Mouse (Mus musculus) CD4-positive, CD25-positive, alpha-beta regulatory T cell, adult 4 months (primary cell): ENCODE data around the gene Kif17. TPM values are rescaled to one million over a fixed set of nuclear protein-coding genes. Genes with fewer than 3 reads are reported as not detected.
A peak's percentile ranks its signal among the peaks of the same experiment; 100 is the strongest.

ENCODE experiments used
- ATAC-seq: one replicate; pipeline ENCODE4 v1.8.0; 2017
- polyA plus RNA-seq, 2 experiments: library from polyadenylated mRNA; unstranded; fragments of 100-300 nt; shearing (Covaris generic); gene quantifications; one replicate each; pipeline ENCODE4 v1.2.1; 2017

The Kif17 gene
- polyA plus RNA-seq, 2 experiments from 2014 or later, result 0.12 TPM; not detected in 1

DNA sequence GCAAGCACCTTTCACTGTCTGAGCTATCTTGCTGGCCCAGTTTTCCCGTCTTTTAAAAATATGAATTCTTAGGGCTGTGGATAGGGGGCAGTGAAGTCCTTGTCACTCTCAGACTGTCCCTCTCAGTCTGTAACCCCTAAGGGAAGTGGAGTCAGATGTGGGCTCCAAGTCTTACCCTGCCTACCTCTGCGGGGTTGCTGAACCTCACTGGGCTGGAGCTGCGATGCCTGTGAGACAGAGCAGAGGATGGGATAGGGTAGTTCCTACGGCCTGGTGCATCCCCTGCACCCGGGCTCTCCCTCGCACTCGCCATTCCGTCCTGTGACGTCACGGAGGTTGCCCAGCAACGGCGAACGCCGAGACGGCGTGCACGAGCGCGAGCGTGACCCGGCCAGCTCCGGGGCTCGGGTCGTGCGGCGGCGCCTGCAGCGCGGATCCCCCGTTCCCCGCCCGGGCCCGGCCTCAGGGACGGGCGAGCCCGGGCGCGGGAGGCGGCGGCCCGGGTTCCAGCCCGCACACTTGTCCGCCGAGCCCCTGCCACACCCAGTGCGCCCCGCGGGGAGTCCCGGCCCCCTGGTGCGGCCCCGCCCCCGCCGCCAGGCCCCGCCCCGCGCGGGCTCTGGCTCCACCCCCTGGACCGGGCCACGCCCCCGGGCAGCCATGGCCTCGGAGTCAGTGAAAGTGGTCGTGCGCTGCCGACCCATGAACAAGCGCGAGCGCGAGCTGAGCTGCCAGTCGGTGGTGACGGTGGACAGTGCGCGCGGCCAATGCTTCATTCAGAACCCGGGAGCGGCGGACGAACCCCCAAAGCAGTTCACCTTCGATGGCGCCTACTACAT lies 11.8 kb downstream of the Kif17 start:
- peak; percentile 85 for ATAC-seq

- ATAC-seq, result no peak
Measured at GRCm38 (mm10) chr4:138267869-138268268, 17.6 kb downstream of the Kif17 start.

DNA sequence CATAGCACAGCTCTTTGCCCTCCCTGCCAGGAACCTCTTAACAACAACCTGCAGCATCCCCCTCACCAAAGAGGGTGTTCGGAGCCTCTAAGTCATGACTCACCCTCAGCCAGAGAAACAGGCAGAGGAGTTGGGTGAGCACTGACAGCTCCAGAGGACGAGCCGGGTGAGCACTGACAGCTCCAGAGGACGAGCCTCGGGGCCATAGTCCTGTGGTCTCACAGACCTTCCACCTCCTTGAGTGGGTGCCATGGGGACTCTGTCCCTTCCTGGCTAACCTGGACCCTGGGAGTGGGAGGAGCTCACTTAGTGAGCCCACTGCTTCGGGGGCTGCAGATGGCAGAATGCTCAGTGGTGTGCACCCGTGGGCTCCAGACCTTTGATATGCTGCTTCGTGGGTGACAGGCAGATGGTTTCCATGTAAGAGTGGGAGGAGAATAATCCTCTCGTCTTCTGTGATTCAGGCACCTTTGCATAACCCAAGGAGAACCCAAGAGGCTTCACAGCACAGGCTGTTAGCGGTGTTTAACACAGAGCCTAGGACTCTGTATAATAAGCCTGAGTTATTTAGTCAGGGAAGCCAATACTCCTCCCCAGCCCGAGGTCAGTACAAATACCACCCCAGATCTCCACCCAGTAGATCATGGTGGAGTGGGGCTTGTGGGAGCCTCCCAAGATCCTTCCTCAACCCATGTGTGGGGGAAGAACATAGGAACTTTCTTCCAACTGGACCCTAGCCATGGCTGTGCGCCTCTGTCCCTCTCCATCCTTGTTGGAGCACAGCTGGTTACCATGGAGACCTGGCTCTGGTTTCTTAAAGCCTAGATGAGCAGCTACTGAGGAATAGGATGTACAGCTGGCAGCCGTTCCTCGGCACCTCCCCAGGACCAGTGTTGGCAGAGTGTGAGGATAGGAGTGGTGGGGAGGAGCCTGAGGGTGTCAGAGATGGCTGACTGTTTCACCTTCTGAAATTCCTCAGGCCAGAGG lies 22.1 kb downstream of the Kif17 start:
- ATAC-seq, result no peak

- ATAC-seq, result no peak
Measured at GRCm38 (mm10) chr4:138278346-138278745, 28.1 kb downstream of the Kif17 start.

GRCm38 (mm10) chr4:138282834-138283233 lies 32.6 kb downstream of the Kif17 start:
- peak; percentile 97 for ATAC-seq

- no peak for ATAC-seq
Measured at GRCm38 (mm10) chr4:138286411-138286810, 36.2 kb downstream of the Kif17 start.

GRCm38 (mm10) chr4:138288691-138289090 lies 38.5 kb downstream of the Kif17 start:
- ATAC-seq, result no peak

- no peak for ATAC-seq
Measured at GRCm38 (mm10) chr4:138292028-138292427, 41.8 kb downstream of the Kif17 start.

- ATAC-seq, result no peak
Measured at GRCm38 (mm10) chr4:138293261-138293948, 43.2 kb downstream of the Kif17 start.

- ATAC-seq, result no peak
Measured at GRCm38 (mm10) chr4:138293949-138294550, 43.8 kb downstream of the Kif17 start.

DNA sequence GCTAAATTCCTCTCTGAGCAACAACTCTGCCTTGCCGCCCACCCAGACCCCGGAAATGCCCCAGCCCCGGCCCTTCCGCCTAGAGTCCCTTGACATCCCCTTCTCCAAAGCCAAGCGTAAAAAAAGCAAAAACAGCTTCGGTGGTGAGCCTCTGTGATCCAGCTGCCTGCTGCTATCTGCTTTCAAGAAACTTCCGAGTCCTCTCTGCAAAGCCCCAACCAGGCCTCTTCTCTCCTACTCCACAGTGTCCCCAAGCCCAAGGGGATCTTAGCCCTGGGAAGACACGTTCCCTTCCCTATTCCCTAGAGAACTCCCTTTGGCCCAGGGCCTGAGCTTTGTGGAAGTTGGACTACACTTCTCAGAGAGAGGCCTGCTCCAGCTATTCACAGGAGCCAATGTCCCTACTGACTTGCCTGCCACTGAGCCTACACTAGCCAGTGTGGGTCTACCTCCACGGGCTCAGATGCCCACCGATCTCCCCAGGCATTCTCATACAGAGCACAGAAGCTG lies 51.1 kb downstream of the Kif17 start:
- ATAC-seq, result no peak

- no peak for ATAC-seq
Measured at GRCm38 (mm10) chr4:138303011-138303410, 52.8 kb downstream of the Kif17 start.

DNA sequence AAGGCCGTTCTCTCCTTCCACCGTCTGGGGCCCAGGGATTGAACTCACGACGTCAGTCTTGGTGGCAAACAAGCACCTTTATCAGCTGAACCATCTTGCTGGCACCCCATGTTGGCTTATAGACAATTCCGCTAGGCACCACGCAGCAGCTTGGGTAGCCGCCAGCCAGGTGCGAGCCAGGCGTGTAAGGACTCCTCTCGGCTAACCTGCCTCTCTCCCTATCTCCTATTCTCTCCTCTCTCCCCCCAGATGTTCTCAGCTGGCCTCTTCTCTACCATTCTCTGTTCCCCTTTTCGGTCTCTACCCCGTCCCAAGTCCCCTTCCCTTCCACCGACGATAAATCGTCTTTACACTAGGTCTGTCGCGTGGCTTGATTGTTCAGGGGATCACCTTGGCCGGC lies 53.5 kb downstream of the Kif17 start:
- ATAC-seq, result no peak

- ATAC-seq, result peak; percentile 99
Measured at GRCm38 (mm10) chr4:138304340-138305104, 54.3 kb downstream of the Kif17 start, which contains the start of gene Ddost. Ddost (plus strand) TSS chr4:138304730.

DNA sequence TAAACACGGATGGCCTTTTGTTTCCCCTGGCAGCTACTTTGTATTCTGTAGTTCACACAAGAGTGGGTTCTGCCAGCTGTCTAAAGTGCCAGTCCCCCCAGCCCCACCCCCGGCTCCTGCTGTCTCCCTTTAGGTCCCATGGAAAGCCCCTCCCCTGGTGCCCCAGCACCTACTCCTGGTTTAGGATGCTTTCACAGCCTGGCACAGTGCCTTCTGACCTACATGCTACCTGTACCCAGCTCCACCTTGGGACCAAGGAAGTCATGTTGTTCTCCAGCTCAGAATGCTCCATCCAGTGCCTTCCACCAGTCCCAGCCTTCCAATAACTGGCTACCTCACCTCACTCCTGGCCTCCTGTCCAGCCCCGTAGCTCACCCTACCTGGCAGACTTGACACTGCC lies 56.8 kb downstream of the Kif17 start:
- no peak for ATAC-seq

GRCm38 (mm10) chr4:138307739-138308138 lies 57.5 kb downstream of the Kif17 start:
- ATAC-seq, result no peak

- no peak for ATAC-seq
Measured at GRCm38 (mm10) chr4:138310311-138310910, 60.2 kb downstream of the Kif17 start.

DNA sequence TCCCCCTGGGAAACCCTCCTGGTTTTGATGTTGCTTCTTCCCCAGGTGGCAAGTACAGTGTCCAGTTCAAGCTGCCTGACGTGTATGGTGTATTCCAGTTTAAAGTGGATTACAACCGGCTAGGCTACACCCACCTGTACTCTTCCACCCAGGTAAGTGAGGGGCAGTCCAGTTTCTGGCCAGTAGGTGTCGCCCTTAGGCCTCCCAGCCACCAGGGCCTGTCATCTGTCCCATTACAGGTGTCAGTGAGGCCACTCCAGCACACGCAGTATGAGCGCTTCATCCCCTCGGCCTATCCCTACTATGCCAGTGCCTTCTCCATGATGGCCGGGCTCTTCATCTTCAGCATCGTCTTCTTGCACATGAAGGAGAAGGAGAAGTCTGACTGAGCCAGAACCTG lies 61.4 kb downstream of the Kif17 start:
- ATAC-seq, result peak; percentile 72

DNA sequence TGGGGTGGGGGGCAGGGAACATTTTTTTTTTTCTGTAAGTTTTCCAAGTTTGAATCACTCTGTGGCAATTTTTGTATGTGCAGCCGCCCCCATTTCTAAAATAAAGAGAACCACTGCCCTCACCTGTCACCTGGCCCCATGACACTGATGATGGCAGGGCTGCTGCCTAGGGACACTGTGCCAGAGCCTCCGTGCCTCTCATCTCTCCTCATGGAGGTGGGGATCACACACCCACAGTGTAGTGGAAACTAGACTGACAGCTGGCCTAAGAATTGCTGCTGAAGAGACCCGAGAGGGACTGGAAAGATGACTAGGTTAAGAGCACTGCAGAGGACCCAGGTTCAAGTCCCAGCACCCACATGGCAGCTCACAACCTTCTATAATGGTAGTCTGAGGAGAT lies 61.9 kb downstream of the Kif17 start:
- no peak for ATAC-seq

DNA sequence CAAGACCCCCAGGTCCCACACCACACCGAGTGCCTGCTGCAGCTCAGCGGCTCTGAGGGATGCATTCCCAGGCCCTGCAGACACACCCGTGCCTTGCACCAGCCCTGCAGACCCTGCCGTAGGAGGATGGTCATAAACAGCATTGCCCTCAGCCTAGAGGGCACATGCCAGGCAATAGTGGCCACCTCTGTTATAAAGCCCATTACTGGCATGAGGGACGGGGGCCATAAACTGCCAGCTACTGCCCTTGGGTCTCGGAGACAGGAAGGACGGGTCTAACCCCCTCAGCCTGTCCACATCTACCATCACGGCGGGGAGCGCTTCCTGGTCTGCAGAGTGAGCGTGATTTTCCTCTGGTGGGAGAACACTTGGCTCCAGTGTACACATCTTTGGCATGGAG lies 62.8 kb downstream of the Kif17 start:
- no peak for ATAC-seq

- no peak for ATAC-seq
Measured at GRCm38 (mm10) chr4:138313795-138314194, 63.6 kb downstream of the Kif17 start.
